Mouse (Mus musculus) midbrain, embryonic 16.5 days (tissue): ENCODE results near the gene Rftn1. TPM values are rescaled to one million over a fixed set of nuclear protein-coding genes. Genes with fewer than 3 reads are reported as not detected.

Source experiments
- ATAC-seq: fragments of 200-750 bp; cut with Nextera tagmentation; 2 replicates; pipeline ENCODE4 v1.8.0; 2017; ENCODE audit warnings: moderate TSS enrichment
- H3K27ac ChIP-seq: fragments of 300-500 bp; sonication (generic); 2 replicates; pipeline ENCODE4 v1.5.1; 2014; ENCODE audit warnings: mild to moderate bottlenecking, low read length, mixed read lengths
- H3K27me3 ChIP-seq: fragments of 300-500 bp; sonication (generic); 2 replicates; pipeline ENCODE4 v1.6.1; 2014; ENCODE audit warnings: low read depth, low read length, mixed read lengths; ENCODE audit not compliant: control insufficient read depth, insufficient read depth
- H3K36me3 ChIP-seq: fragments of 300-500 bp; sonication (generic); 2 replicates; pipeline ENCODE4 v1.6.1; 2014; ENCODE audit warnings: mild to moderate bottlenecking, low read length, moderate library complexity, mixed read lengths; ENCODE audit not compliant: control insufficient read depth, insufficient read depth
- H3K4me1 ChIP-seq: fragments of 300-500 bp; sonication (generic); 2 replicates; pipeline ENCODE4 v1.6.1; 2014; ENCODE audit warnings: mild to moderate bottlenecking, low read length, mixed read lengths; ENCODE audit not compliant: control insufficient read depth, insufficient read depth
- H3K4me2 ChIP-seq: fragments of 300-500 bp; sonication (generic); 2 replicates; pipeline ENCODE4 v1.6.1; 2014; ENCODE audit warnings: mild to moderate bottlenecking, low read length, mixed read lengths
- H3K4me3 ChIP-seq: fragments of 300-500 bp; sonication (generic); 2 replicates; pipeline ENCODE4 v1.5.1; 2014; ENCODE audit warnings: low read depth, mild to moderate bottlenecking, low read length, moderate library complexity, mixed read lengths
- H3K9ac ChIP-seq: fragments of 300-500 bp; sonication (generic); 2 replicates; pipeline ENCODE4 v1.6.1; 2014; ENCODE audit warnings: low read depth, low read length, mixed read lengths
- H3K9me3 ChIP-seq: fragments of 300-500 bp; sonication (generic); replicated peaks from 2 replicates; pipeline ENCODE4 v1.6.1; 2014; ENCODE audit warnings: mild to moderate bottlenecking, low read length, mixed read lengths; ENCODE audit not compliant: control insufficient read depth, poor library complexity, severe bottlenecking
- WGBS: fragments of 180-500 bp; shearing (Covaris S2); extraction: QIAGEN DNeasy Blood & Tissue Kit; methylation state at CpG from one replicate; pipeline ENCODE4 v1.1.7; 2014; 5-methylcytosine and 5-hydroxymethylcytosine counted together
- polyA plus RNA-seq: library from polyadenylated mRNA; unstranded; fragments of >200 nt; fragmentation: Nextera tagmentation; extraction: Ambion mirVana; gene quantifications from 2 replicates; pipeline ENCODE4 v1.2.1, GENCODE M21; 2015

Rftn1 gene
- polyA plus RNA-seq, 1 experiment from 2014 or later: 28.2 TPM

GRCm38 (mm10) chr17:50149690-50150210 lies 40.7 kb downstream of the Rftn1 start:
- H3K4me3 ChIP-seq: no peak overlapping the region
- H3K27me3 ChIP-seq: no peaks in the 10 kb centered on the region
- H3K9me3 ChIP-seq: no peaks in the 10 kb centered on the region
- WGBS: 63% methylated on average over 14 of the region's 14 CpGs
- H3K36me3 ChIP-seq: no peaks in the 10 kb centered on the region
- ATAC-seq: peak; percentile 30; the same call in 1 of the 2 replicates
- H3K9ac ChIP-seq: 0 out of 2 replicates have a peak overlapping the region, but pooled peaks have one; percentile 35
- H3K4me1 ChIP-seq: peaks cover 25% of the 10 kb centered on the region
- peak overlapping the region; percentile 23; the same call in 1 of the 2 replicates for H3K4me2 ChIP-seq
- peak overlapping the region; percentile 72 for H3K27ac ChIP-seq

- no peak overlapping the region for H3K4me2 ChIP-seq
- H3K9ac ChIP-seq: no peak overlapping the region
- H3K27ac ChIP-seq: no peak overlapping the region
- no peaks in the 10 kb centered on the region for H3K9me3 ChIP-seq
- ATAC-seq: no peak
- H3K27me3 ChIP-seq: no peaks in the 10 kb centered on the region
- peaks cover 25% of the 10 kb centered on the region for H3K4me1 ChIP-seq
- no peak overlapping the region for H3K4me3 ChIP-seq
- H3K36me3 ChIP-seq: no peaks in the 10 kb centered on the region
- 91% methylated on average over 12 of the region's 12 CpGs for WGBS
Measured at GRCm38 (mm10) chr17:50147831-50148587, 42.5 kb downstream of the Rftn1 start.

- Histone ChIP-seq H3K4me1 (peaks cover 2% of the 10 kb centered on the region; the same call in 1 of the 2 replicates), H3K4me3 (no peak overlapping the region), H3K36me3 (no peaks in the 10 kb centered on the region), H3K27ac (no peak overlapping the region), H3K27me3 (no peaks in the 10 kb centered on the region), H3K9ac (no peak overlapping the region), H3K4me2 (no peak overlapping the region), H3K9me3 (no peaks in the 10 kb centered on the region)
- no peak for ATAC-seq
- 92% methylated on average over 10 of the region's 10 CpGs for WGBS
Measured at GRCm38 (mm10) chr17:50143354-50143753, 47.1 kb downstream of the Rftn1 start.

- Histone ChIP-seq H3K4me2 (no peak overlapping the region), H3K9ac (no peak overlapping the region), H3K27ac (no peak overlapping the region), H3K27me3 (no peaks in the 10 kb centered on the region), H3K36me3 (no peaks in the 10 kb centered on the region), H3K4me3 (no peak overlapping the region), H3K4me1 (peaks cover 2% of the 10 kb centered on the region; the same call in 1 of the 2 replicates), H3K9me3 (no peaks in the 10 kb centered on the region)
- WGBS: 72% methylated on average over 8 of the region's 8 CpGs
- ATAC-seq: no peak
Measured at GRCm38 (mm10) chr17:50142553-50142952, 47.9 kb downstream of the Rftn1 start.

- ATAC-seq: no peak
- 87% methylated on average over 7 of the region's 7 CpGs for WGBS
Measured at GRCm38 (mm10) chr17:50142151-50142550, 48.3 kb downstream of the Rftn1 start.

GRCm38 (mm10) chr17:50136060-50136459 lies 54.4 kb downstream of the Rftn1 start:
- Histone ChIP-seq H3K4me1 (no peaks in the 10 kb centered on the region; the same call in 1 of the 2 replicates), H3K36me3 (no peaks in the 10 kb centered on the region), H3K4me2 (no peak overlapping the region), H3K9ac (no peak overlapping the region), H3K4me3 (no peak overlapping the region), H3K27ac (no peak overlapping the region), H3K27me3 (no peaks in the 10 kb centered on the region), H3K9me3 (no peaks in the 10 kb centered on the region)
- ATAC-seq: no peak
- WGBS: 84% methylated on average over 9 of the region's 9 CpGs

More at GRCm38 (mm10) chr17:50142151-50142550, 48.3 kb downstream of the Rftn1 start:
- H3K27me3 ChIP-seq: no peaks in the 10 kb centered on the region
- peaks cover 2% of the 10 kb centered on the region; the same call in 1 of the 2 replicates for H3K4me1 ChIP-seq
- H3K27ac ChIP-seq: no peak overlapping the region
- no peaks in the 10 kb centered on the region for H3K9me3 ChIP-seq
- no peak overlapping the region for H3K4me2 ChIP-seq
- no peak overlapping the region for H3K9ac ChIP-seq
- no peak overlapping the region for H3K4me3 ChIP-seq
- H3K36me3 ChIP-seq: no peaks in the 10 kb centered on the region

- H3K9me3 ChIP-seq: no peaks in the 10 kb centered on the region
- no peaks in the 10 kb centered on the region; the same call in 1 of the 2 replicates for H3K4me1 ChIP-seq
- H3K27ac ChIP-seq: no peak overlapping the region
- no peak for ATAC-seq
- WGBS: 82% methylated on average over 10 of the region's 10 CpGs
- no peak overlapping the region for H3K4me3 ChIP-seq
- H3K9ac ChIP-seq: no peak overlapping the region
- H3K4me2 ChIP-seq: no peak overlapping the region
- H3K27me3 ChIP-seq: no peaks in the 10 kb centered on the region
- H3K36me3 ChIP-seq: no peaks in the 10 kb centered on the region
Measured at GRCm38 (mm10) chr17:50135466-50135865, 55.0 kb downstream of the Rftn1 start.

GRCm38 (mm10) chr17:50131698-50132097 lies 58.8 kb downstream of the Rftn1 start:
- ATAC-seq: no peak
- H3K4me1 ChIP-seq: peaks cover 5% of the 10 kb centered on the region; the same call in 1 of the 2 replicates
- H3K9me3 ChIP-seq: no peaks in the 10 kb centered on the region
- no peaks in the 10 kb centered on the region for H3K36me3 ChIP-seq
- no peak overlapping the region for H3K4me2 ChIP-seq
- H3K27ac ChIP-seq: no peak overlapping the region
- no peak overlapping the region for H3K9ac ChIP-seq
- H3K4me3 ChIP-seq: no peak overlapping the region
- WGBS: 69% methylated on average over 4 of the region's 4 CpGs
- H3K27me3 ChIP-seq: no peaks in the 10 kb centered on the region

GRCm38 (mm10) chr17:50130421-50130820 lies 60.1 kb downstream of the Rftn1 start:
- ATAC-seq: no peak
- Histone ChIP-seq H3K27me3 (no peaks in the 10 kb centered on the region), H3K27ac (no peak overlapping the region), H3K9ac (no peak overlapping the region), H3K9me3 (no peaks in the 10 kb centered on the region), H3K4me1 (peaks cover 7% of the 10 kb centered on the region; the same call in 1 of the 2 replicates), H3K4me2 (no peak overlapping the region), H3K4me3 (no peak overlapping the region), H3K36me3 (no peaks in the 10 kb centered on the region)
- WGBS: 89% methylated on average over 4 of the region's 4 CpGs
